ENCODE assay signal across 22 mouse cellular contexts in genomic region chr7:16108886-16109542, GRCm38 (mm10). TPM values are rescaled to one million over a fixed set of nuclear protein-coding genes. Genes with fewer than 3 reads are reported as not detected.
DNase-seq lines count a peak whose midpoint lies in the region; TF ChIP-seq lines count a peak whose summit lies in the region.
"Had no signal": no experiment of that assay in that cellular context is flagged by ENCODE, and none has a peak within 500 bp of the region (broad histone marks: within the 10 kb centered on the region; RNA-seq: fewer than 3 reads in every experiment).

No protein-coding gene starts in this region.

- 12% methylated on average over 9 of the region's 9 CpGs for WGBS in cerebellum, adult 2 months

- H3K27ac ChIP-seq in cerebellum, adult 2 months (ENCODE audit: insufficient read depth, low read length): peak overlapping the region; percentile 89
- H3K27ac ChIP-seq: embryonic facial prominence, embryonic 10.5 days; forebrain, embryonic 13.5 days; heart, embryonic 13.5 days had no signal

- H3K27me3 ChIP-seq in cerebellum, adult 2 months (ENCODE audit: control insufficient read depth, insufficient read depth, low read length): no peaks in the 10 kb centered on the region
- H3K27me3 ChIP-seq: forebrain, embryonic 13.5 days; heart, embryonic 13.5 days had no signal

- TF ChIP-seq CTCF in cerebellum, adult 2 months (IDR thresholded peaks at IDR 0.05; ENCODE audit: borderline replicate concordance, insufficient read depth, low read depth, low read length): no peak

- no peak overlapping the region for H3K4me3 ChIP-seq in cerebellum, adult 2 months (replicated peaks; ENCODE audit: insufficient read depth, low read depth, low read length)
- H3K4me3 ChIP-seq: embryonic facial prominence, embryonic 10.5 days; forebrain, embryonic 13.5 days; heart, embryonic 13.5 days had no signal

- peaks cover 77% of the 10 kb centered on the region for H3K4me1 ChIP-seq in cerebellum, adult 2 months (ENCODE audit: control insufficient read depth, insufficient read depth, low read length)
- H3K4me1 ChIP-seq: embryonic facial prominence, embryonic 10.5 days; heart, embryonic 13.5 days had no signal

- peak; percentile 58 to 60 for DNase-seq in cerebellum, adult 2 months
- DNase-seq in cerebellum, adult 11 months: no peak
- peak; percentile 59 to 65 for DNase-seq in cerebellum, postnatal 25 days
- DNase-seq in cerebellum, adult 8-10 months: no peak
- DNase-seq in layer of hippocampus, postnatal 10 days (ENCODE audit: low spot score in 2 of 2): peak; percentile 57 to 69
- no peak for DNase-seq in layer of hippocampus, adult 8-10 months (ENCODE audit: low spot score in 2 of 2)
- DNase-seq in adrenal gland, adult 18-20 months (ENCODE audit: low spot score in 2 of 2): no peak
- DNase-seq: adrenal gland, postnatal 14 days; forebrain, postnatal 0 days; gastrocnemius, postnatal 36 days; heart, adult 11 months; heart, postnatal 36 days had no signal

- no peak for TF ChIP-seq POLR2A in cerebellum, adult 2 months (IDR thresholded peaks at IDR 0.05; ENCODE audit: borderline replicate concordance, insufficient read depth, low read length)

RNA-seq across cellular contexts. Expression of gene Kptn, which starts 10.7 kb away (rescaled TPM):
- polyA plus RNA-seq in cerebellum, adult 2 months (2012; rRNA removed): 56.4 and 60.5 TPM in 2 replicates
- 10 to 100 TPM; 33.3 to 39.1 TPM for total RNA-seq in layer of hippocampus, postnatal 10 days (2021)
- total RNA-seq in layer of hippocampus, adult 8-10 months (2022): 10 to 100 TPM; 35.4 to 47.0 (median 41.5) TPM
- total RNA-seq in adrenal gland, adult 18-20 months (2021): 10 to 100 TPM; 19.6 to 20.7 TPM

RNA-seq across cellular contexts. Expression of gene Napa, which starts 10.8 kb away (rescaled TPM):
- polyA plus RNA-seq in cerebellum, adult 2 months (2012; rRNA removed): 447 and 471 TPM in 2 replicates
- 100 to 1,000 TPM; 191 to 195 TPM for total RNA-seq in layer of hippocampus, postnatal 10 days (2021)
- total RNA-seq in layer of hippocampus, adult 8-10 months (2022): 100 to 1,000 TPM; 289 to 306 (median 297) TPM
- 100 to 1,000 TPM; 160 to 178 TPM for total RNA-seq in adrenal gland, adult 18-20 months (2021)

RNA-seq across cellular contexts. Expression of gene Slc8a2, which starts 20.6 kb away (rescaled TPM):
- 84.6 and 116 TPM in 2 replicates for polyA plus RNA-seq in cerebellum, adult 2 months (2012; rRNA removed)
- total RNA-seq in layer of hippocampus, postnatal 10 days (2021): 100 to 1,000 TPM; 282 to 292 TPM
- 100 to 1,000 TPM; 237 to 262 (median 255) TPM for total RNA-seq in layer of hippocampus, adult 8-10 months (2022)
- 1 to 10 TPM; 2.0 to 2.5 TPM for total RNA-seq in adrenal gland, adult 18-20 months (2021)
- total RNA-seq: MEL had no signal
- polyA plus RNA-seq: inflammation-experienced regulatory T-cells, adult 6 months had no signal

RNA-seq across cellular contexts. Expression of gene Zfp541, which starts 47.4 kb away (rescaled TPM):
- 0.16 and 0.28 TPM in 2 replicates for polyA plus RNA-seq in cerebellum, adult 2 months (2012; rRNA removed)
- total RNA-seq in layer of hippocampus, postnatal 10 days (2021): under 1 TPM; 0.40 to 0.43 TPM
- total RNA-seq in layer of hippocampus, adult 8-10 months (2022): under 1 TPM; 0.67 to 0.98 (median 0.84) TPM
- not detected for total RNA-seq in adrenal gland, adult 18-20 months (2021)
- total RNA-seq: gastrocnemius, adult 18-20 months; gastrocnemius, postnatal 36 days; heart, postnatal 36 days; MEL had no signal
- polyA plus RNA-seq: C2C12; forebrain, embryonic 13.5 days; heart, postnatal 0 days; hindbrain, embryonic 11.5 days; intestine, postnatal 0 days had no signal

Comparison
In these comparisons a context has a peak if more than half of its experiments do, and no peak if none do; other contexts are left out.
1. DNase-seq: peak in cerebellum, adult 2 months (2 of 2), cerebellum, postnatal 25 days (2 of 2) and layer of hippocampus, postnatal 10 days (2 of 2); none in cerebellum, adult 11 months (single experiment), cerebellum, adult 8-10 months (single experiment), layer of hippocampus, adult 8-10 months (0 of 2) and adrenal gland, adult 18-20 months (0 of 2).
2. RNA of gene Slc8a2, which starts 20.6 kb away (total RNA-seq): 282 to 292 TPM in layer of hippocampus, postnatal 10 days and 237 to 262 TPM in layer of hippocampus, adult 8-10 months; 2.0 to 2.5 TPM in adrenal gland, adult 18-20 months; every median in the first group is over 10 times any median in the second.